Mouse (Mus musculus): ENCODE results near the gene Hist1h2ap. TPM values are rescaled to one million over a fixed set of nuclear protein-coding genes. Genes with fewer than 3 reads are reported as not detected.
"Not testable (repeated sequence)": the region's sequence is repeated elsewhere in the genome, so short reads cannot be mapped to it uniquely, and the experiment has no call there.

The Hist1h2ap gene
- polyA plus RNA-seq (2014; fragmentation: Nextera tagmentation; extraction: Ambion mirVana) = 2,147 and 2,559 TPM in 2 replicates

DNA sequence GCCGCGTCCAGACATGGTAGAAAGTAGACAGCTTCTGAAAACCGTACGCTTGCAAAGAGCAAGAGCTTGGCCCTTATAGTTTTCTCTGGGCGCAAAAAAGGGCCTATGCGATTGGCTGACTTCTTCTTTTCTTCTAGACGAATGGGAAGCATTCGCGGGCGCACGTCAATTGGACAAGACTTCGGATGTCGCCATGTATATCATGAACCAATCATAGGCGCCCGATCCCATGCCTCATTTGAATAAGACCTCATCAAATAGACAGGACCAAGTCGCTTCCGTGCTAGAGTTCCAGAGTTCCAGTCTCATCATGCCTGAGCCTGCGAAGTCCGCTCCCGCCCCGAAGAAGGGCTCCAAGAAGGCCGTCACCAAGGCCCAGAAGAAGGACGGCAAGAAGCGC is at the start of gene Hist1h2ap, which contains the start of gene Hist1h2br:
Gene Hist1h2ap (minus strand): TSS at position 47 of the 400 bp plus-strand sequence.
Gene Hist1h2br (plus strand): TSS at position 283 of the 400 bp plus-strand sequence.
- H3K9me3 ChIP-seq (replicated peaks; ENCODE audit: control insufficient read depth, low read length); H3K9ac ChIP-seq (ENCODE audit: low read depth, low read length); H3K36me3 ChIP-seq (ENCODE audit: control insufficient read depth, insufficient read depth, low read length); H3K4me2 ChIP-seq; H3K27ac ChIP-seq (ENCODE audit: low read depth, low read length); H3K4me1 ChIP-seq (ENCODE audit: control insufficient read depth, insufficient read depth, low read length); H3K27me3 ChIP-seq (ENCODE audit: control insufficient read depth, insufficient read depth, low read length); H3K4me3 ChIP-seq (ENCODE audit: low read depth, low read length): not testable (repeated sequence)
- no CpG with 5 or more reads among the region's 24 CpGs for WGBS (ENCODE audit: insufficient replicate concordance)
- ATAC-seq (replicated peaks; ENCODE audit: insufficient number of reproducible peaks, low FRiP score, low TSS enrichment) = peak; percentile 89

DNA sequence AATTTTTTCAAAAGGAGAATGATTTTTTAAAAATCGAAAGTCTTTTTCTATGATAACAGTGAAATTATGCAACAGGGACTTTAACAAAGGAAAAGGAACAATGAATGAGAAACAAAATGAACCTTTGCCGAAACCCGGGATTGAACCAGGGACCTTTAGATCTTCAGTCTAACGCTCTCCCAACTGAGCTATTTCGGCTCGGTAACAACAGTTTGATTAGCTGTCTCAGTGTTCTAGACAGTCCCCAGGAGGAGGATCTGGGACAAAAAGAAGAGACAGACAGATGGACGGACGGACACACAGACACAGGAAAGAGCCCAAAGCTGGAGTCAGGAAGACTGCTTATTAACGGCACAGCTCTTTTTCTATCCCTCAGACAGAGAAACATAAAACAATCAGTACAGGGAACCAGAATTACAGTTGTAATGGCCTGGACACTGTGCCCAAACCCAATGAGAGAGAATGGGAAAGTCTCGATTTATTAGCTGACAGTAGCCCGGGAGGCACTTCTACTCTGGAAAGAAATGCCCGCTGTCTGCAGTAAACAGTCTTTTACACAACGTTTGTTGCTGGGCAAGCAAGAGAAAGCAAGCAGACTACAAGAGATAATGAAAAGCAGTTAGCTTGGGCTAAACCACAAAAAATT is 49.6 kb upstream of the Hist1h2ap start:
- peak overlapping the region; percentile 60 for H3K4me2 ChIP-seq
- H3K27me3 ChIP-seq (ENCODE audit: control insufficient read depth, insufficient read depth, low read length) = no peaks in the 10 kb centered on the region
- H3K36me3 ChIP-seq (ENCODE audit: control insufficient read depth, insufficient read depth, low read length) = no peaks in the 10 kb centered on the region
- H3K9ac ChIP-seq (ENCODE audit: low read depth, low read length) = peak overlapping the region; percentile 50
- H3K27ac ChIP-seq (ENCODE audit: low read depth, low read length) = no peak overlapping the region
- no peaks in the 10 kb centered on the region for H3K9me3 ChIP-seq (replicated peaks; ENCODE audit: control insufficient read depth, low read length)
- peak; percentile 65; the same call in 1 of the 2 replicates for ATAC-seq (replicated peaks; ENCODE audit: insufficient number of reproducible peaks, low FRiP score, low TSS enrichment)
- H3K4me3 ChIP-seq (ENCODE audit: low read depth, low read length) = peak overlapping the region; percentile 63
- no peaks in the 10 kb centered on the region for H3K4me1 ChIP-seq (ENCODE audit: control insufficient read depth, insufficient read depth, low read length)
- WGBS (ENCODE audit: insufficient replicate concordance) = 2% methylated on average over 13 of the region's 13 CpGs

DNA sequence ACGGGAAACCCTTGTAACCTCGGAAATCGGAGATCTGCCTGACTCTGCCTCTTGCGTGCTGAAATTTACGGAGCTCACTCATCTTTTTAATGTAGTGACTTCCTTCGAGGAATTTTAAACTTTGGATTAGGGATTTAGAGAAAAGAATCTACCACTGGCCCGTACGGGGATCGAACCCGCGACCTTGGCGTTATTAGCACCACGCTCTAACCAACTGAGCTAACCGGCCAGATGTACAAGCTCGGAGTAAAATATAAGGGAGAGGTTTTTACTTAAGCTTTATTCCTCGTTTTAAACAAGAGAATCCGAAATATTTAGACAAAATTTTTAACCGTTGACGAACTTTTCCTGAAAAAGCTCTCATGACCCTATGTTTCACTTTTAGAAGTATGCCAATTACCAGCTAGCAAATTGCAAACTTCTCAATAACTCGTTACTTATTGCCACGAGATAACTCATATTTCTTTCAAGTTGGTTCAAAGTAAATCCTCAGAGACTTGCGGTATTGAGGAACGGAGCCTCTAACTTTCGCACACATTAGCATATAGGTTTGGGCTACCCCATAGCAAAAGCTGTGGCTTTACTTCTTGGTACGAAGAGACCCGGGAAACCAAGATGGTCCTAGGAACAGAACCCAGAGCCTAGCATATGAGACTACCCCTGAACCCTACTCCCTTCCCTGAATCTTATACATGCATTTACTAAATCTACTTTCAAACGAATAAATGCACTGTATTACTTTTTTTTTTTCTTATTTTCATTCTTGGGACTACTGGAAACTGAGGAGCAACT is 48.8 kb upstream of the Hist1h2ap start:
- peak overlapping the region; percentile 63 for H3K4me3 ChIP-seq (ENCODE audit: low read depth, low read length)
- no peaks in the 10 kb centered on the region for H3K27me3 ChIP-seq (ENCODE audit: control insufficient read depth, insufficient read depth, low read length)
- no peaks in the 10 kb centered on the region for H3K4me1 ChIP-seq (ENCODE audit: control insufficient read depth, insufficient read depth, low read length)
- H3K27ac ChIP-seq (ENCODE audit: low read depth, low read length) = no peak overlapping the region
- ATAC-seq (replicated peaks; ENCODE audit: insufficient number of reproducible peaks, low FRiP score, low TSS enrichment) = peak; percentile 77
- no peaks in the 10 kb centered on the region for H3K9me3 ChIP-seq (replicated peaks; ENCODE audit: control insufficient read depth, low read length)
- H3K4me2 ChIP-seq = peak overlapping the region; percentile 60
- peak overlapping the region; percentile 72 for H3K9ac ChIP-seq (ENCODE audit: low read depth, low read length)
- no peaks in the 10 kb centered on the region for H3K36me3 ChIP-seq (ENCODE audit: control insufficient read depth, insufficient read depth, low read length)
- WGBS (ENCODE audit: insufficient replicate concordance) = under 1% methylated on average over 27 of the region's 27 CpGs

DNA sequence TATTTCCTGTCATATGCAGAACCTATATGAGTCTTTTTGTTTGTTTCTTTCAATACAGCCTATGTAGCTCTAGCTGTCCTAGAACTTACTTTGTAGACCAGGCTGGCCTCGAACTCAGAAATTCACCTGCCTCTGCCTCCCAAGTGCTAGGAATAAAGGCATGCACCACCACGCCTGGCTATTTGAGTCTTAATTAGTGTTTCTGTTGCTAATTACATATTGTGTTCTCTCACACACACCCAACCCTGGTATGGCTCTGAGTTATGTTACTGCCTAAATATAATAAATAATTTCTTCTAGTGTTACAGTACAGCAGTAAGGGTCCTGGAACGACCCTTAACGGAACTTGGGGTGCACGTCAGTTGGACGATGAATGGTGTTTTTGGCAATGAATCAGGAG is 47.4 kb upstream of the Hist1h2ap start:
- WGBS (ENCODE audit: insufficient replicate concordance) = 80% methylated on average over 6 of the region's 6 CpGs
- Histone ChIP-seq H3K27ac (ENCODE audit: low read depth, low read length) (no peak overlapping the region), H3K4me3 (ENCODE audit: low read depth, low read length) (no peak overlapping the region), H3K9me3 (replicated peaks; ENCODE audit: control insufficient read depth, low read length) (no peaks in the 10 kb centered on the region), H3K36me3 (ENCODE audit: control insufficient read depth, insufficient read depth, low read length) (no peaks in the 10 kb centered on the region), H3K4me2 (no peak overlapping the region), H3K4me1 (ENCODE audit: control insufficient read depth, insufficient read depth, low read length) (no peaks in the 10 kb centered on the region), H3K27me3 (ENCODE audit: control insufficient read depth, insufficient read depth, low read length) (no peaks in the 10 kb centered on the region), H3K9ac (ENCODE audit: low read depth, low read length) (no peak overlapping the region)
- ATAC-seq (replicated peaks; ENCODE audit: insufficient number of reproducible peaks, low FRiP score, low TSS enrichment) = no peak

DNA sequence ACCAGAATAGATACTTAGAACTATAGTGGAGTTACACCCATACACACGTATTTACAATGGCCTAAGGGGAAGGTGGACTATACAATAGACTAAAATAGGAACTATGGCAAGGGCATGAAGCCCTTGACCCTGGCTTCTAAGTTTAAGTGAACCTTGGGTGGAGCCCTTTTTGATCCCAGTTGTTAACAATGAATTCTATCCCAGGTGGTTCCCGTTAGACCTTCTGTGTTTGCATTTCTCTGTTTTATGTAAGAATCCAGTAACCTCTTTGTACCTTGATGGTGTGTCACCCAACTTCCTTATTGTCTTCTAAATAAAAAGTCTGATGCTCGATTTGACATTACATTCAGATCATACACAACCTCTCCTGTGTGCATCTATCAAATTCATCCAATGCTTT is 32.2 kb upstream of the Hist1h2ap start:
- H3K36me3 ChIP-seq (ENCODE audit: control insufficient read depth, insufficient read depth, low read length); H3K27ac ChIP-seq (ENCODE audit: low read depth, low read length); H3K4me3 ChIP-seq (ENCODE audit: low read depth, low read length); H3K4me1 ChIP-seq (ENCODE audit: control insufficient read depth, insufficient read depth, low read length); H3K9me3 ChIP-seq (replicated peaks; ENCODE audit: control insufficient read depth, low read length); ATAC-seq (replicated peaks; ENCODE audit: insufficient number of reproducible peaks, low FRiP score, low TSS enrichment); H3K9ac ChIP-seq (ENCODE audit: low read depth, low read length); H3K4me2 ChIP-seq; H3K27me3 ChIP-seq (ENCODE audit: control insufficient read depth, insufficient read depth, low read length): not testable (repeated sequence)
- 74% methylated on average over 3 of the region's 3 CpGs for WGBS (ENCODE audit: insufficient replicate concordance)

DNA sequence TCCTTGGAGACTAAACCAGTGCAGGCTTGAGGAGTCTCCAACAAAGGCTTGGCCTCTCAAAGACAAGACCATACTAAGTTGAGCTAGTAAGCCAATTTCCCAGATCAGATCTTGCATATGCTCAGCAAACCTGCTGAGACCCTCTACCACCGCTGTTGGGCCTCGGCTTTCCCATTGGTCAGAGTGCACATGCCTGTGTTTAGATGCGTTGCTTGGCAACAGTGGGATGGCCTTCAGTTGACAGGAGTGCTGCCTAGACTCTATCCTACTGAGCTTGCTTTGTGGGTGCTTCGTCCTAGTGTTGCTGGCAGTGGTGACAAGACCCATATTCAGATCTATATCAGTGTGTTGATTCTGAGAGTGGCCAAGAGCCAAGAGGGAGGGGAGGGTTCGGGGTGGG is 28.3 kb upstream of the Hist1h2ap start:
- Histone ChIP-seq H3K27me3 (ENCODE audit: control insufficient read depth, insufficient read depth, low read length) (no peaks in the 10 kb centered on the region), H3K9me3 (replicated peaks; ENCODE audit: control insufficient read depth, low read length) (no peaks in the 10 kb centered on the region), H3K27ac (ENCODE audit: low read depth, low read length) (no peak overlapping the region), H3K9ac (ENCODE audit: low read depth, low read length) (no peak overlapping the region), H3K4me1 (ENCODE audit: control insufficient read depth, insufficient read depth, low read length) (no peaks in the 10 kb centered on the region), H3K4me2 (no peak overlapping the region), H3K36me3 (ENCODE audit: control insufficient read depth, insufficient read depth, low read length) (no peaks in the 10 kb centered on the region), H3K4me3 (ENCODE audit: low read depth, low read length) (no peak overlapping the region)
- 9% methylated on average over 5 of the region's 5 CpGs for WGBS (ENCODE audit: insufficient replicate concordance)
- ATAC-seq (replicated peaks; ENCODE audit: insufficient number of reproducible peaks, low FRiP score, low TSS enrichment) = no peak

DNA sequence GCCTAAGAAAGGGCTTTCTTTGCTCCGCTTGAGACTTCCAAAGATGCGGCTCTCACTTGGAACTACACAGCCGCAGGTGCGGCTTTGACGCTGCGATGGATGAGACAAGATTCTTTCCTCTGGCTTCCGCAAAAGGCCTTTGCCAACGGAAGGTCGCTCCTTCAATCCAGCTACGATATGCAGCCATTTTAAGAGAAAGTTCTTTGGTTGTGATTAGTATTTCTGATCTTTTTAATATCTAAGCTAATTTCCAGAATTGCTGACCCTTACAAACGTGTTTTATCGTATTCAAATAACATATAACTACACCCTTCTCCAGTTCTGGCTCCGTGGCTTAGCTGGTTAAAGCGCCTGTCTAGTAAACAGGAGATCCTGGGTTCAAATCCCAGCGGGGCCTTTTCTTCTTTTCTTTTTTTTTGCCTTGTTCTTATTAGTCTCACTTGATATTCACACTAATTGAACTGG is 22.4 kb upstream of the Hist1h2ap start:
- Histone ChIP-seq H3K27ac (ENCODE audit: low read depth, low read length) (no peak overlapping the region), H3K4me2 (peak overlapping the region; percentile 69), H3K4me3 (ENCODE audit: low read depth, low read length) (peak overlapping the region; percentile 61), H3K27me3 (ENCODE audit: control insufficient read depth, insufficient read depth, low read length) (no peaks in the 10 kb centered on the region), H3K9ac (ENCODE audit: low read depth, low read length) (peak overlapping the region; percentile 68), H3K4me1 (ENCODE audit: control insufficient read depth, insufficient read depth, low read length) (peaks cover 8% of the 10 kb centered on the region; the same call in 1 of the 2 replicates), H3K9me3 (replicated peaks; ENCODE audit: control insufficient read depth, low read length) (no peaks in the 10 kb centered on the region), H3K36me3 (ENCODE audit: control insufficient read depth, insufficient read depth, low read length) (no peaks in the 10 kb centered on the region)
- no peak for ATAC-seq (replicated peaks; ENCODE audit: insufficient number of reproducible peaks, low FRiP score, low TSS enrichment)
- 0% methylated on average over 15 of the region's 15 CpGs for WGBS (ENCODE audit: insufficient replicate concordance)

DNA sequence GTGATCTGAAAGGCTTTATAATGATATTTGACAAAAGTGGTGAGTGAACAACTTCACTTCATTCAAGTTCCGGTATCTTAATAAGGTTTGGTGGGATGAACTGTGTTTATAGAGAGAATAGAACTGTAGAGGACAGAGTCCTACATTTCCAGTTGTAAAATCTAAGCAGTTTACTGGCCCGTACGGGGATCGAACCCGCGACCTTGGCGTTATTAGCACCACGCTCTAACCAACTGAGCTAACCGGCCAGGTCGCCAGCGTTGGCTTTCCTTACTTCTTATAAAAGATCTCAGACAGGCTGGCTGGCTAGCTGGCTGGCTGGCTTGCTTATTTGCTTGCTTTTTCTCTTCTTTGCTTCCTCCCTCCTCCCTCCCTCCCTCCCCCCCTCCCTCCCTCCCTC is 21.8 kb upstream of the Hist1h2ap start:
- no peaks in the 10 kb centered on the region for H3K36me3 ChIP-seq (ENCODE audit: control insufficient read depth, insufficient read depth, low read length)
- H3K27me3 ChIP-seq (ENCODE audit: control insufficient read depth, insufficient read depth, low read length) = no peaks in the 10 kb centered on the region
- peak overlapping the region; percentile 61 for H3K4me3 ChIP-seq (ENCODE audit: low read depth, low read length)
- no peaks in the 10 kb centered on the region for H3K9me3 ChIP-seq (replicated peaks; ENCODE audit: control insufficient read depth, low read length)
- ATAC-seq (replicated peaks; ENCODE audit: insufficient number of reproducible peaks, low FRiP score, low TSS enrichment) = peak; percentile 82
- no peak overlapping the region for H3K27ac ChIP-seq (ENCODE audit: low read depth, low read length)
- H3K9ac ChIP-seq (ENCODE audit: low read depth, low read length) = peak overlapping the region; percentile 68; the same call in 1 of the 2 replicates
- peak overlapping the region; percentile 69 for H3K4me2 ChIP-seq
- peaks cover 8% of the 10 kb centered on the region; the same call in 1 of the 2 replicates for H3K4me1 ChIP-seq (ENCODE audit: control insufficient read depth, insufficient read depth, low read length)
- WGBS (ENCODE audit: insufficient replicate concordance) = 1% methylated on average over 11 of the region's 11 CpGs

All from heart, embryonic 11.5 days (tissue).